Mouse (Mus musculus): ENCODE results near the gene Cuedc2. TPM values are rescaled to one million over a fixed set of nuclear protein-coding genes. Genes with fewer than 3 reads are reported as not detected.

Cuedc2 gene
- total RNA-seq (2021): 100 to 1,000 TPM in 1 of 2 experiments, 10 to 100 TPM in 1; 99.6 to 107 TPM

GRCm38 (mm10) chr19:46338331-46338936, at the start of gene Cuedc2:
Gene Cuedc2, minus strand, starts transcription at chr19:46338702.
- DNase-seq: peak; percentile 99
- intact Hi-C loops (cut with DNase I): loop anchor here (1.0 to 5.0 kb wide), 3 partner anchors 18 to 104 kb away; no protein-coding TSS in a partner anchor

GRCm38 (mm10) chr19:46382275-46382674, 43.8 kb upstream of the Cuedc2 start:
- no peak for DNase-seq
- intact Hi-C loops (cut with DNase I): no loop called here

GRCm38 (mm10) chr19:46375891-46376290, 37.4 kb upstream of the Cuedc2 start:
- DNase-seq: no peak
- intact Hi-C loops (cut with DNase I): no loop called here

- intact Hi-C loops (cut with DNase I): no loop called here
- DNase-seq: peak in 1 of 2 experiments; percentile 29
These were observed 37.0 kb upstream of the Cuedc2 start for GRCm38 (mm10) chr19:46375489-46375888.

- intact Hi-C loops (cut with DNase I): no loop called here
- peak in 1 of 2 experiments; percentile 17 for DNase-seq
These were observed 36.1 kb upstream of the Cuedc2 start for GRCm38 (mm10) chr19:46374477-46375088.

DNA sequence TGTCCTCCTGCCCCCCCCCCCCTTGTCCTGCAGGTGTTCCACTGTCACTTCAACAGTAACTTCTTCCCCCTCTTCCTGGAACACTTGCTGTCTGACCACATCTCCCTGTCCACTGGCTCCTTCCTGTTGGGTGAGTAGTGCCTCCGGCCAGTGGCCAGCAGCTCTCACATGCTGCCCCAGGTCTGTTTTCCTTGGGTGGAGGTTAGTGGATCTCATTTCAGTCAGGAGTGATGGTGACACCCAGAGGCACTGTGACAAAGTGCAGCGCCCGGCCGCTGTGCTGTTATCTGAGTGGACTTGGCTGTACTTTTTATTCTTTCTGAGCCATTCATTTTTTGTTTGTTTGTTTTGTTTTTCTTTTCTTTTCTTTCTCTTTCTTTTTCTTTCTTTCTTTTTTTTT, 30.7 kb upstream of the Cuedc2 start:
- intact Hi-C loops (cut with DNase I): loop anchor here (1.0 to 5.0 kb wide), 2 partner anchors 31 to 67 kb away; partner anchors contain the start of genes Cuedc2 and Nfkb2
- DNase-seq: peak; percentile 79 to 83

DNA sequence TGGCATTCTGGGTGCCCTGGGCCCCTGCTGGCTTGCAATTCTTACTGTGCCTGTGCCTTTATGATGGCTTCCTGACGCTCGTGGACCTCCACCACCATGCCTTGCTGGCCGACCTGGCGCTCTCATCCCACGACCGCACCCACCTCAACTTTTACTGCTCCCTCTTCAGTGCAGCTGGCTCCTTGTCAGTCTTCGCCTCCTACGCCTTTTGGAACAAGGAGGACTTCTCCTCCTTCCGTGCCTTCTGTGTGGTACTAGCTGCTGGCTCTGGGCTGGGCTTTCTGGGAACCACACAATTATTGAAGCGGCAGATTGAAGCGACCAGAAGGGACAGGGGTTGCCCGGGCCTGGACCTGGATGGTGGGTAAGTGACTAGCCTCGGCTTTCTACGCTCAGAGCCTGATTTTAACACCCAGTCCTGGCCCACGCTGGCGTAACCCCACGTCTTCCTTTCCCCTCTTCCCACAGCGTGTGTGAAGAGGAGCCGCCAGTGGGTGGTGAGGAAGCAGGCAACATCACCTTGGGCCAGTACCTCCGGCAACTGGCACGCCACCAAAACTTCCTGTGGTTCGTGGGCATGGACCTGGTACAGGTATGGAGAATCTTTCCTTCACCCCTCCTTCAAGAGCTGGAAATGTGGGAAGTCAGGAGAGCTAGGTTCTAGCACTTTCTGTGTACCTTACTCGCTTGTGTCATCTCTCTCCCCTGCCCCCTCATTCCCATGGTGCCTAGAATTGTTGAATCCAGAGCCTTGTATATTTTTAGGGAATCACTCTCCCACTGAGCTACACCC, 29.5 kb upstream of the Cuedc2 start:
- no peak for DNase-seq

DNA sequence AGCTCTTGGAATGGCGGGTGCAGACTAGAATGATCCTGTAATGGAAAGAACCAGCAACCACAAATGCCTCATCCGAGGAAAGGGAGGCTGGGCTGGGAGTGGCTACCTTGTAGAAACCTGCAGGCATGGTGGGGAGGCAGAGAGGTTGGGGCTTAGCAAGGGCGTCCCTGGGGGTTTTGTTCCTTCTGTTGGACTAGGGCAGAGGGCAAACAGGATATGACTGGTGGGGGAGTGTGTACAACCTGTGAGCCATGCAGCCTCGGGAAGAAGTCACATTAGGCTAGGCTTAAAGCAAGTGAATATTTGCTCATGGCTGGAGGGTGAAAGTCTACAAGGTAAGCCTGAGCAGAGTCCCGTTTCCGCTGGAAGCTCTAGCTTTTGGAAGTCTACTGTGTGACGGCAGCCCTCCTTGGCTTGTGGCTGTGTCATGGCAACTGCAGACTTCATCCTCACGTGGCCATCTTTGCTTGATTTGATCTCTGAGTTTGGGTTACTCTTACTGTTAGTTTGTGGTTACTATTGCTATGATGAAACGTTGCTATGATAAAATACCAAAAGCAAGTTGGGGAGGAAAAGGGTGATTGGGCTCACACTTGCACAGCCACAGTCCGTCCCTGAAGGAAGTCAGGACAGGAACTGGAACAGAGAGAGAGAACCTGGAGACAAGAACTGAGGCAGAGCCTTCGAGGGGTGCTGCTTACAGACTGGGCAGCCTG, 24.9 kb upstream of the Cuedc2 start:
- intact Hi-C loops (cut with DNase I): no loop called here

More for the DNA sequence above, 29.5 kb upstream of the Cuedc2 start:
- intact Hi-C loops (cut with DNase I): loop anchor here (5.0 kb wide), 1 partner anchor 66 kb away; the partner anchor contains the start of gene Nfkb2

GRCm38 (mm10) chr19:46362104-46362503, 23.6 kb upstream of the Cuedc2 start:
- DNase-seq: no peak
- intact Hi-C loops (cut with DNase I): no loop called here

More for the DNA sequence above, 24.9 kb upstream of the Cuedc2 start:
- DNase-seq: no peak

DNA sequence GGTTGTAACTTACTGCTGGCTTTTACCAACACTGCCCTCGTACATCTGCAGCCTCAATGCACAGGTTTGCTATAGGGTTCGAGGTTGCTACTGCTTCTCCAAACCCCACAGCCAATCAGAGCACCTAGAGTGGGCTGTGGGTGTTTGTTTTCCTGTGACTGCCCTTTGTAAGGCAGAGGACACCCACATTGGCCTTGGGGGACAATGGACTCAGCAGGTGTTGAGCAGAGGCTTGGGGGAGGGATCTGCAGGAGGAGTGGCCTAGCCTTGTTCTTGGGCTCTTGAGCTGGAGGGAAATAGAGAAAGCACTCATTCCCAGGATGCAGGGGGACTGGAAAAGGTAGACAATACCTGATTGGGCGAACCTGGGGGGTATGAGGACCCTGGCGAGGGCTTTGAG, 19.9 kb upstream of the Cuedc2 start:
- no peak for DNase-seq
- intact Hi-C loops (cut with DNase I): no loop called here

- intact Hi-C loops (cut with DNase I): loop anchor here (2.0 kb wide), 1 partner anchor 19 kb away; the partner anchor contains the start of gene Cuedc2
- peak; percentile 43 to 47 for DNase-seq
These were observed 19.1 kb upstream of the Cuedc2 start for GRCm38 (mm10) chr19:46357344-46358280.

DNA sequence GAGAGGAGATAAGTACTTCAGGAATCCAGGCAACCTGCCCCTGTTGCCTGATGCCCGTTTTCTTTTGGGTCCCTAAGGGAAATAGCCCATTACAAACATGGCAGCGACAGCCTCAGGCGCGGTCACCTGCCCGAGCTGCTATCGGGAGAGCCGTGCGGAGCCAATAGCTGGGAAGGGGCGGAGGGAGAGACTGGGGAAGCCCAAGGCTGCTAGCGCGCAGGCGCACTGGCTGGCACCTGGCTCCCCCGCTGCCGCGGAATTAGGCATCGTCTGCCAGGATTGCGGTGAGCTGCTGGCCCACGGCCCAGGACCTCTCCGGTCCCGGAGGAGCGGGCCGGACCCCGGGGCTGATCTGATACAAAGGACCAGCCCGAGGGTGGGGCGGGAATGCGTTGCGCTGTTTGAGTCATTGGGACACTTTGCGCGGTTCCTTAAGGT, 18.2 kb upstream of the Cuedc2 start:
- DNase-seq: peak; percentile 87 to 88
- intact Hi-C loops (cut with DNase I): loop anchor here (2.0 kb wide), 1 partner anchor 18 kb away; the partner anchor contains the start of gene Cuedc2

DNA sequence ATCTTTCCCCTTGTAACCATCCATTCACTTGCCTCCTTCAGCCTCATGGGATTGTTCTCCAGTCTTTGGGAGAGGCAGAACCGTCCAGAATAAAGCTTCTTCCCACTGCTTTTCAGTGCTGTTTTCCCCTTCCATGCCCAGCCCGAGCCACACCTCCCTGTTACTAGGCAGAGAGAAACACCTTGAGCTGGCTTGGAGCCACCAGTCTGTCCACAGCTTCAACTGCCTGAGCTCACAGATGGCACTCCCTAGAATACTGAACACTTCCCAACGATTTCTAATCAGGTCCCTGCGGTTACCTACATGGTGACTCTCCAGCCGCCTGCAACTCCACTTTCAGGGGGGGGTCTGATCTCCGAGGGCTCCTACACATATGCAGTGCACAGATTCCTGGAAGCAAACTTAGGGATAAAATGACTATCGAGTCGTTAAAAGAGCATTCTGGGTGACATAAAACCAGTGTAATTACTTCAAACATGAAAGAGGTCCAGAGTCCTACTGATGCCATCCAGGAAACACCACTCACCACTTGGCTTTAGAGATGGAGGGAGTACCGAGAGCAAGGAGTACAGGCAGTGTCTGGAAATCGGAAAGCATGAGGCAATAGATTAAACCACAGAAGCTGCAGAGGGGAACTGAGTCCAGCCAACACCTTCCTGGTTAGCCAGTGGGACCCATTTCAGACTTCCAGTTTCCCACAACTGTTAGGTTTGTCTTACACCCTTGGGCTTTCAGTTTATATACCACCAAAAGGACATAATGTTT, 11.8 kb upstream of the Cuedc2 start, which contains the start of gene 2310034G01Rik:
Gene 2310034G01Rik, minus strand, starts transcription at position 135 of the 765 bp plus-strand sequence.
- DNase-seq: peak in 1 of 2 experiments; percentile 38
- intact Hi-C loops (cut with DNase I): no loop called here

- DNase-seq: no peak
- intact Hi-C loops (cut with DNase I): no loop called here
These were observed 11.0 kb upstream of the Cuedc2 start for GRCm38 (mm10) chr19:46349550-46349949.

GRCm38 (mm10) chr19:46348761-46349458, 10.4 kb upstream of the Cuedc2 start:
- intact Hi-C loops (cut with DNase I): loop anchor here (1.0 kb wide), 1 partner anchor 10 kb away; no protein-coding TSS in a partner anchor

DNA sequence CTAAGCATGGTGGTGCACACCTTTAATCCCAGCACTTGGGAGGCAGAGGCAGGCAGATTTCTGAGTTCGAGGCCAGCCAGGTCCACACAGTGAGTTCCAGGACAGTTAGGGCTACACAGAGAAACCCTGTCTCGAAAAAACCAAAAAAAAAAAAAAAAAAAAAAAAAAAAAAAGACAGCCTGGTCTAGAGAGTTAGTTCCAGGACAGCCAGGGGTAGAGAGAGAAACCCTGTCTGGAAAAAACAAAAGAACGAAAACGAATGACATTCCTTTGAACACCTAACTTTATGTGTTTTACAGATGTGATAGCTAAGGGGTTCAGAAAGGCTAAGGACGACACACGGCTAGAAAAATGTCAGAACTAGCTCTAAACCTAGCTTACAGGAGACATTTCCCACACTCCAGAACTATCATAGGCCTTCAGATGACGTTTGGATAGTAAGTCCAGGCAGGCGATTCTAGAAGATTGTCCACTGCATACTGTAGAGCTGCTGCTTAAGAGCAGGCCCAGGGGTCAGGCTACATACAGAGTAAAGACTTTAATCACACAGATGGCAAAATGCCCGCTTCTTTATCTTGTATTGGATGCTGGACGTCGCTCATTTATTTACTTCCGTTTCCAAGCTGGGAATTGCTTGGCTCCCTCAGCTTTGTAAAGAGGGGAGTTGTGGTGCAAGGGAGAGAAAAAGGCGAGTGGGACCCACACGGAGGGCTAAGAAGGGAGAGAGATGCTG, 9.6 kb upstream of the Cuedc2 start:
- DNase-seq: no peak
- intact Hi-C loops (cut with DNase I): loop anchor here (1.0 kb wide), 1 partner anchor 9 kb away; no protein-coding TSS in a partner anchor

More at GRCm38 (mm10) chr19:46348761-46349458, 10.4 kb upstream of the Cuedc2 start:
- peak; percentile 79 to 82 for DNase-seq

DNA sequence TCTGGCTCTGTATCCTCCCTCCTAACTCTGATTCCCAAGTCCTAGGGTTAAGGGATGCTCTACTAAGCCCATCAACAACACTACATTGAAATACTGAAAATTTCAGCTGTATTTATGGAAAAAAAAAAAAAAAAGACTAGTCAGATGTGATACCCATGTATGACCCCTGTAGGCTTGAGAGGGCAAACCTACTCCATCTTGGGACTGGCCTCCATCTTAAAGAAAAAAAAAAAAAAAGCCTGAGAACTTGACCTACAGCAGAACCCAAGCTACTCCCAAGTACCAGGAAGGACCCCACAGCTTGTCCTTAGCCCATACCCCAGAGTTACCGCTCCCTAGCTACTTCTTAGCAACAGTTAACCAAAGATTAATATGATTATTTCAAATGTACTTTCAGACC, 8.6 kb upstream of the Cuedc2 start:
- intact Hi-C loops (cut with DNase I): no loop called here
- DNase-seq: no peak
